Mouse (Mus musculus): ENCODE measurements at regions not wholly inside any gene's neighbourhood (a gene's known extent, or its start where the extent isn't known, plus 50 kb on each side); places are given as distances from the start of the nearest gene placed in this dataset.

DNA sequence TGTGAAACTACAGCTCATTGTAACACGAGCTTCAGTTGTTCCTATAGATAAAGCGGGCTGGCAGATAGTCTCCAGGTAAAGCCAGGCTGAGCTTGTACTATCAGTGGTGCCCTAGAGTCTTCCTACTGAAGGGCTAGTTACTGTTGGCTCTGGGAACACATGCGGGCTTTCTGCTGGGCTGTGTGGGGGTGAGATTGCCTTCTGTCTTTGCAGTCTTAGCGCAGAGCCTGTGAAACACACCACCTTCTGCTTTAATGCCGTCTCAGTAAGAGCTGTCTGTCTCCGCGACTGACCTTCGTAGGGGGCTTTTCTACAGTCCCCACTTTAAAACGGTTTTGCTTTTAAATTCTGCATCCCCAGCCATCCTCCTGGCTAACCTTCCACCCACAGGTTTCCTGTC is 76.7 kb downstream of the Trim29 start:
- no peak for TF ChIP-seq GATA1 (IDR thresholded peaks at IDR 0.05; ENCODE audit: borderline replicate concordance, low read length)
- no peak for TF ChIP-seq FLI1 (IDR thresholded peaks at IDR 0.05; ENCODE audit: low read length)

Data from megakaryocyte, embryonic 14.5 days (primary cell).